Mouse (Mus musculus): ENCODE data around the gene Psmb7. TPM values are rescaled to one million over a fixed set of nuclear protein-coding genes. Genes with fewer than 3 reads are reported as not detected.

Gene Psmb7
- polyA plus RNA-seq, 1 experiment from 2014 or later = 220 TPM

DNA sequence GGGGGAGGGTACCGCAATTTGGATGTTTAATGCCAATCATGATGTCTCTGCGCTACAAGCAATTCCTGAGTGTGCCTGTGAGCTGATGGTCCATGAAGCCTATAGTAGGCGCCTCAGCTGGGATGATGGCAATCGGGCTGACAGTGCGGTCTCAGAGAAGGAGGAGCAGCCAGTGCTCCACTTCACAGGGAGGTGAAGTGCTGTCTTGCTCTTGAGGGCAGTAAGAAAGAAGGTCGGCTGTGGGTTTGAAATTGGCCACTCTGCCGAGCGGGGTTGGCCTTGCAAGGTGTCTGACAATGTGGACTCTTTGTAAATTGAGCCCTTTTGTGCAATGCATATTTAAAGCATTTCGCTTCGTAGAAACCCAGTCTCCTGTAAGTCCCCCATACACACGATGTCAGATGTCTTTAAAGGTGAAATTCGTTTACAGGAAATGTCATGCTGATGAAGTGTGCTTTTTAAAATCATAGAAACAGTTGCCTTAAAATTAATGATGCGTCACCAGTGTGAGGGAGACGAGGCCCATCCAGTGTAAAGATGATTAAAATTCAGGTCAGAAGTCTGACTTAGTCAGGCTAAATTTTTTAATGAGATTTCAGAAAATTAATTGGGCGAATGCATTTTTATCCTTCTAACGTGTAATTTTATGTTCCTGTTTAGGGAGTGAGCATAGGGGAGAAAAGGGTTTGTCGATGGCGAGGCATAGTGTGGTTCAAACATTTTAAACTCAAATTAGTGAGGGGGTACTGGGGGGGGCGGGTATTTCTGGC, 89.5 kb downstream of the Psmb7 start:
- DNase-seq (ENCODE audit: low spot score) (no peak), ATAC-seq (replicated peaks; ENCODE audit: low FRiP score, low read depth) (no peak)
- H3K4me1 ChIP-seq (replicated peaks; ENCODE audit: insufficient read depth, low read length) = peaks cover 3% of the 10 kb centered on the region; the same call in 1 of the 2 replicates
- no peaks in the 10 kb centered on the region for H3K9me3 ChIP-seq (replicated peaks; ENCODE audit: low read length)
- no peak for TF ChIP-seq CTCF (IDR thresholded peaks at IDR 0.05; ENCODE audit: low read depth)
- no peak overlapping the region for H3K27ac ChIP-seq
- H3K27me3 ChIP-seq (ENCODE audit: insufficient read depth, low read length) = no peaks in the 10 kb centered on the region
- no peak overlapping the region for H3K9ac ChIP-seq (ENCODE audit: low read depth, low read length)
- H3K4me2 ChIP-seq (ENCODE audit: low read length) = no peak overlapping the region
- 54% methylated on average over 19 of the region's 19 CpGs for WGBS
- H3K4me3 ChIP-seq (replicated peaks; ENCODE audit: low read depth, low read length) = no peak overlapping the region
- no peaks in the 10 kb centered on the region for H3K36me3 ChIP-seq (ENCODE audit: insufficient read depth, low read length)

DNA sequence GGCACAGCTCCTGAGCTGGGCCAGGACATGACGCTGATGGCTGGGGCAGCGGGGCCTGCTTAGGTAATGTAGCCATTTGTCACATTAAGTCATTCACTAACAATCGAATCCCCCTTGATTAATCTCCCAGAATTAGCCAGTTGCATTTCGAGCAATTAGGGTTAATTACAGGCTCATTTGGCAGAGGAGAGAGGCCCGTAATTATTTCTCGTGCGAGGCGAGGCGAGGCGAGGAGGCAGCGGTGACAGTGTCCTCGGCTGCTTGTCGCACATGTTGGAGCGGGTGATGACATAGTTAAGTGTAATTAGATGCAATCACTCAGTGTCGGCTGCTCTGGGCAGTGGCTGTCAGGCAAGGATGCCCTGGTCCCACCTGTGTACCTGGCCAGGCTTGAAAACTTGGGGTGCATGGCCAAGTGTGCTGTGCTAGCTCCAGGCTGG, 91.9 kb downstream of the Psmb7 start:
- Histone ChIP-seq H3K36me3 (ENCODE audit: insufficient read depth, low read length) (no peaks in the 10 kb centered on the region), H3K27ac (no peak overlapping the region), H3K4me1 (replicated peaks; ENCODE audit: insufficient read depth, low read length) (peaks cover 3% of the 10 kb centered on the region; the same call in 1 of the 2 replicates), H3K4me2 (ENCODE audit: low read length) (no peak overlapping the region), H3K27me3 (ENCODE audit: insufficient read depth, low read length) (no peaks in the 10 kb centered on the region), H3K4me3 (replicated peaks; ENCODE audit: low read depth, low read length) (no peak overlapping the region), H3K9ac (ENCODE audit: low read depth, low read length) (no peak overlapping the region), H3K9me3 (replicated peaks; ENCODE audit: low read length) (no peaks in the 10 kb centered on the region)
- ATAC-seq (replicated peaks; ENCODE audit: low FRiP score, low read depth) = no peak; the same call in 1 of the 2 replicates
- TF ChIP-seq CTCF (IDR thresholded peaks at IDR 0.05; ENCODE audit: low read depth) = no peak
- DNase-seq (ENCODE audit: low spot score) = no peak
- WGBS = 79% methylated on average over 15 of the region's 15 CpGs

DNA sequence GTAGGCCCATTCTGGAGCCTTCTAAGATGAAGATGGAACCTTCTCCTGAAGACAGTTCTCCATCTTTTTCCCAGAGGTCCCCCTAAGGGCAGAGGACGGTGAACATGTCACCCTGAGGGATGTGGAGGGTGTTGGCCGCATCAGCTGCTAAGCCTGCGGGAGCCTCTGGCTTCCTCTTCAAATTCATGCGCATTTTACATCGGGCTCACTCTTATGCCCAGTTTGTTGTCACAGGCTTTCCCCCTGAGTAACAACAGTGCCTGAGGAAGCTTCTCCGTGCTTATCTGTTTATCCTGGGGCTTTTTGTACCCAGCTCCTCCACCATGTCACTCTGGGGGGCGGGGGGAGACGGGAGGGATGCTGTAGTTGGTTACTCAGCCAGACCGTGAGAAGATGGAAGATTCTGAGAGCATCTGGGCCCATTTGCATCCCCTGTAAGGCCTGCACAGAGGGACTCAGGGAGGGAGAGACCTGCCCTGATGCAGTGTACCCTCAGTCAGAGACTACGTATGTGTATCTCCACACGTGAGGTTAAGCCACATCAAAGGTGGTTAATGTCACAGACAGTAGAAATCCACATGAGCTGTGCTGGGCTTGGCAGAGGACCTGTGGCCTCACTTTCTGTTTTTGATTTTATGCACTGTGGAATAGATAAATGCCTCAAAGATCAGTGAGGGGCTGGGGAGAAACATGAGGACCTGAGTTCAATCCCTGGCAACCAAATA, 95.9 kb downstream of the Psmb7 start:
- H3K4me3 ChIP-seq (replicated peaks; ENCODE audit: low read depth, low read length) = no peak overlapping the region
- no peak for ATAC-seq (replicated peaks; ENCODE audit: low FRiP score, low read depth)
- no peaks in the 10 kb centered on the region for H3K9me3 ChIP-seq (replicated peaks; ENCODE audit: low read length)
- H3K27ac ChIP-seq = no peak overlapping the region
- peaks cover 17% of the 10 kb centered on the region; the same call in 1 of the 2 replicates for H3K4me1 ChIP-seq (replicated peaks; ENCODE audit: insufficient read depth, low read length)
- H3K36me3 ChIP-seq (ENCODE audit: insufficient read depth, low read length) = no peaks in the 10 kb centered on the region
- no peak overlapping the region for H3K9ac ChIP-seq (ENCODE audit: low read depth, low read length)
- DNase-seq (ENCODE audit: low spot score) = no peak
- no peak for TF ChIP-seq CTCF (IDR thresholded peaks at IDR 0.05; ENCODE audit: low read depth)
- no peaks in the 10 kb centered on the region for H3K27me3 ChIP-seq (ENCODE audit: insufficient read depth, low read length)
- 76% methylated on average over 11 of the region's 11 CpGs for WGBS
- no peak overlapping the region for H3K4me2 ChIP-seq (ENCODE audit: low read length)

DNA sequence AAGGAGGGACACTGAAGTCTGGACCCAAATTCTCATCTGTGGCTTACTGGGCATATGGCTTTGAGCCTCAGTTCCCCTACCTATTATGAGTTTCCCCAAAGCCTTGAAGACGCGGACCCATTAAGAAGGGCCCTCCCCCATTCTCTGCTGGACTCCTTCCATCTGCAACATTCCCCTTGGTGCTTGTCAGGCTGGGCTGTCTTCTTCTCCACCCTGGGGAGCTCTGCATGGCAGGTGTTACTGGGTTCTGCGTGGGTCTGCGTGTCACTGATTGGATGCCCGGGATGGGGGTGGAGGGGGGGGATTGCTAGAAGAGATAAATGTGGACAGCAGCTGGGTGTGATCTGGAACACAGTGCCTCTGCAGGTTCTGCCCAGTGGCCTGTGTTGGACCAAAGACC, 97.1 kb downstream of the Psmb7 start:
- Histone ChIP-seq H3K9ac (ENCODE audit: low read depth, low read length) (no peak overlapping the region), H3K27ac (no peak overlapping the region)
- WGBS = 65% methylated on average over 5 of the region's 5 CpGs

DNA sequence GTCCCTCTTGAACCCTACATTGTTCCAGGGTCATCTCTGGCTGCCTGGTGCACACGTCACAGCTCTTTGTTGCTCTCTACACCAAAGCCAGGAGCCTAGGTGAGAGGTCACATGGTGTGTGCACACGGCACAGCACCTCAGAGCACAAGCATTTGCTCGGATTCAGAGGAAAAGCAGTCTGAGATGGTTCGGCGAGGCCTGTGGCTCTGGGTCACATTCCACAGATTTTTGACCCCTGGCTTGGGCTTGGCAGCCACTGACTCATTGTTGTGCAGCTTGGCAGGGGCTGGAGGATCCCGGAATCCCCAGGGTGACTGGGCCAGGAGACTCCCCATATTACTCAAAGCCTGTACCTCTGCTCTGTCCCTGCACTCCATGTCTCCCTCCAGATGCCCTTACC, 97.7 kb downstream of the Psmb7 start:
- peaks cover 18% of the 10 kb centered on the region; the same call in 1 of the 2 replicates for H3K4me1 ChIP-seq (replicated peaks; ENCODE audit: insufficient read depth, low read length)
- peak; percentile 82 for DNase-seq (ENCODE audit: low spot score)
- H3K27me3 ChIP-seq (ENCODE audit: insufficient read depth, low read length) = no peaks in the 10 kb centered on the region
- ATAC-seq (replicated peaks; ENCODE audit: low FRiP score, low read depth) = peak; percentile 81
- H3K27ac ChIP-seq = no peak overlapping the region; the same call in 1 of the 2 replicates
- no peak overlapping the region for H3K4me3 ChIP-seq (replicated peaks; ENCODE audit: low read depth, low read length)
- WGBS = 10% methylated on average over 6 of the region's 6 CpGs
- H3K9me3 ChIP-seq (replicated peaks; ENCODE audit: low read length) = no peaks in the 10 kb centered on the region
- H3K36me3 ChIP-seq (ENCODE audit: insufficient read depth, low read length) = no peaks in the 10 kb centered on the region
- H3K9ac ChIP-seq (ENCODE audit: low read depth, low read length) = no peak overlapping the region
- TF ChIP-seq CTCF (IDR thresholded peaks at IDR 0.05; ENCODE audit: low read depth) = no peak
- no peak overlapping the region for H3K4me2 ChIP-seq (ENCODE audit: low read length)

More for the DNA sequence above, 97.1 kb downstream of the Psmb7 start:
- H3K4me3 ChIP-seq (replicated peaks; ENCODE audit: low read depth, low read length) = no peak overlapping the region
- ATAC-seq (replicated peaks; ENCODE audit: low FRiP score, low read depth) = no peak
- no peaks in the 10 kb centered on the region for H3K9me3 ChIP-seq (replicated peaks; ENCODE audit: low read length)
- H3K27me3 ChIP-seq (ENCODE audit: insufficient read depth, low read length) = no peaks in the 10 kb centered on the region
- DNase-seq (ENCODE audit: low spot score) = no peak
- peaks cover 17% of the 10 kb centered on the region; the same call in 1 of the 2 replicates for H3K4me1 ChIP-seq (replicated peaks; ENCODE audit: insufficient read depth, low read length)
- no peak for TF ChIP-seq CTCF (IDR thresholded peaks at IDR 0.05; ENCODE audit: low read depth)
- H3K36me3 ChIP-seq (ENCODE audit: insufficient read depth, low read length) = no peaks in the 10 kb centered on the region
- H3K4me2 ChIP-seq (ENCODE audit: low read length) = no peak overlapping the region

DNA sequence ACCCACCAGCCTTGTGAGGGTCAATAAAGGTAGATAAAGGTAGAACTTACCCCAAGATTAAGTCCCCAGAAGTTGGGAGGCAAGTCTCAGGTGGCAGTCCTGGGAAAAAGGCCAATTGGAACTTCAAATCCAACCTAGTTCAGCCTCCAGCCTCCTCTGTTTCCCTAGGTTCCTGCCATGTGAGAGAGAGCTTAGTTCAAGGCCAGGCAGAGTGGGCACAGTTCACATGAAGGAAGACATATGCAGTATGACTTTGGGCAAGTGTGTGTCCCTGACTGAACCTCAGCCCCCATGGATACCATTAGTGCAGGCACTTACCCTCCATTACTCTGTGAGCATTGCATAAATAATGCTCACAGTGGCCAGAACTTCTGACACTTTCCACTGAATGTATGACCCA, 98.2 kb downstream of the Psmb7 start:
- ATAC-seq (replicated peaks; ENCODE audit: low FRiP score, low read depth) (no peak), DNase-seq (ENCODE audit: low spot score) (no peak)
- H3K9ac ChIP-seq (ENCODE audit: low read depth, low read length) = no peak overlapping the region
- no peak overlapping the region for H3K4me3 ChIP-seq (replicated peaks; ENCODE audit: low read depth, low read length)
- no peak overlapping the region; the same call in 1 of the 2 replicates for H3K27ac ChIP-seq
- no peaks in the 10 kb centered on the region for H3K27me3 ChIP-seq (ENCODE audit: insufficient read depth, low read length)
- no peaks in the 10 kb centered on the region for H3K9me3 ChIP-seq (replicated peaks; ENCODE audit: low read length)
- H3K4me2 ChIP-seq (ENCODE audit: low read length) = no peak overlapping the region
- TF ChIP-seq CTCF (IDR thresholded peaks at IDR 0.05; ENCODE audit: low read depth) = no peak
- no peaks in the 10 kb centered on the region for H3K36me3 ChIP-seq (ENCODE audit: insufficient read depth, low read length)
- H3K4me1 ChIP-seq (replicated peaks; ENCODE audit: insufficient read depth, low read length) = peaks cover 23% of the 10 kb centered on the region; the same call in 1 of the 2 replicates

Data from kidney, postnatal 0 days (tissue).